Mouse (Mus musculus): ENCODE measurements around the gene Duxf3.
"Not testable (repeated sequence)": the region's sequence is repeated elsewhere in the genome, so short reads cannot be mapped to it uniquely, and the experiment has no call there.

DNA sequence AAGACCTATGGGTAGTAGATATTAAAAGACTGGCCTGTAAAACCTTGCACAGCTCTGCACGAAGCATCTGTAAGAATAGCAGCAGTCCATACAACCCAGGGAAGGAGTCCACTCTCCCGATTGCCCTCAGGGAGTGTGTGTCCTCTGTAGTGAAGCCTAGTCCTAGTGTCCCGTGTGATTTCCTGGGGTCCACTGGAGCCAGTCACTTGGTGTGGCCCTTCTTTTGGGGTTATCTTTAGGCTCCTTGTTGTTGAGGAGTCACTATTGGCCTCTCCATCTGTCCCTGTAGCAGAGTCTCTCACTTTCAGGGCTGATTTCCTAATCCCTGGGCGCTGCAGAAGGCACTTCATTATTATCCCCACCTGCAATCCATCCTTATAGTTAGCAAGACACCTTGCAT, 2.5 kb upstream of the Duxf3 start:
- not testable (repeated sequence) for TF ChIP-seq CTCF (conservative IDR thresholded peaks at IDR 0.05; ENCODE audit: insufficient read depth, insufficient read length, low read depth, low read length); POLR2A (IDR thresholded peaks at IDR 0.05; ENCODE audit: low read depth, low read length)

Measured in kidney, adult 2 months (tissue).